Mouse (Mus musculus) forebrain, embryonic 14.5 days (tissue): ENCODE data around the gene D17H6S53E. TPM values are rescaled to one million over a fixed set of nuclear protein-coding genes. Genes with fewer than 3 reads are reported as not detected.

ENCODE experiments used
- ATAC-seq: fragments of 200-750 bp; cut with Nextera tagmentation; 2 replicates; pipeline ENCODE4 v1.8.0; 2017; ENCODE audit warnings: mild to moderate bottlenecking, moderate library complexity
- DNase-seq: peaks from one replicate; pipeline ENCODE4 v3.0.0-alpha.2; 2015; ENCODE audit warnings: low spot score
- H3K27ac ChIP-seq: fragments of 300-500 bp; sonication (generic); 2 replicates; pipeline ENCODE4 v1.5.1; 2014; ENCODE audit warnings: low read depth, mild to moderate bottlenecking, control low read depth, low read length, moderate library complexity
- H3K27me3 ChIP-seq: fragments of 300-500 bp; sonication (generic); replicated peaks from 2 replicates; pipeline ENCODE4 v1.6.1; 2014; ENCODE audit warnings: low read length, control low read depth, mixed read lengths; ENCODE audit not compliant: control insufficient read depth, insufficient read depth
- H3K36me3 ChIP-seq: fragments of 300-500 bp; sonication (generic); 2 replicates; pipeline ENCODE4 v1.6.1; 2014; ENCODE audit warnings: low read length, control low read depth; ENCODE audit not compliant: control insufficient read depth, insufficient read depth
- H3K4me1 ChIP-seq: fragments of 300-500 bp; sonication (generic); 2 replicates; pipeline ENCODE4 v1.6.1; 2014; ENCODE audit warnings: antibody characterized with exemption, low read length, control low read depth; ENCODE audit not compliant: control insufficient read depth, insufficient read depth
- H3K4me2 ChIP-seq: fragments of 300-500 bp; sonication (generic); 2 replicates; pipeline ENCODE4 v1.6.1; 2014; ENCODE audit warnings: mild to moderate bottlenecking, control low read depth, low read length
- H3K4me3 ChIP-seq: fragments of 300-500 bp; sonication (generic); 2 replicates; pipeline ENCODE4 v1.5.1; 2014; ENCODE audit warnings: low read depth, low read length, control low read depth
- H3K9ac ChIP-seq: fragments of 300-500 bp; sonication (generic); 2 replicates; pipeline ENCODE4 v1.6.1; 2014; ENCODE audit warnings: mild to moderate bottlenecking, low read length, control low read depth, moderate library complexity
- H3K9me3 ChIP-seq: fragments of 300-500 bp; sonication (generic); replicated peaks from 2 replicates; pipeline ENCODE4 v1.6.1; 2016; ENCODE audit warnings: low read length, control low read depth, mixed read lengths; ENCODE audit not compliant: control insufficient read depth
- WGBS: fragments of 180-500 bp; shearing (Covaris S2); extraction: QIAGEN DNeasy Blood & Tissue Kit; methylation state at CpG from one replicate; pipeline ENCODE4 v1.1.7; 2014; 5-methylcytosine and 5-hydroxymethylcytosine counted together
- polyA plus RNA-seq: library from polyadenylated mRNA; unstranded; fragments of >200 nt; fragmentation: Nextera tagmentation; extraction: Ambion mirVana; gene quantifications from 2 replicates; pipeline ENCODE4 v1.2.1, GENCODE M21; 2014

D17H6S53E gene
- polyA plus RNA-seq, 1 experiment from 2014 or later: 5.5 TPM

- Histone ChIP-seq H3K27me3 (no peaks in the 10 kb centered on the region), H3K9me3 (no peaks in the 10 kb centered on the region), H3K4me1 (no peaks in the 10 kb centered on the region), H3K36me3 (peaks cover 85% of the 10 kb centered on the region), H3K4me3 (no peak overlapping the region), H3K4me2 (no peak overlapping the region), H3K9ac (no peak overlapping the region), H3K27ac (no peak overlapping the region)
- ATAC-seq: no peak
- no peak for DNase-seq
- 85% methylated on average over 12 of the region's 12 CpGs for WGBS
These were observed 29.6 kb upstream of the D17H6S53E start for GRCm38 (mm10) chr17:35096597-35096996.

GRCm38 (mm10) chr17:35097164-35097655 lies 29.0 kb upstream of the D17H6S53E start:
- Histone ChIP-seq H3K36me3 (peaks cover 88% of the 10 kb centered on the region), H3K9me3 (no peaks in the 10 kb centered on the region), H3K9ac (no peak overlapping the region), H3K4me1 (no peaks in the 10 kb centered on the region), H3K4me2 (no peak overlapping the region), H3K27me3 (no peaks in the 10 kb centered on the region), H3K27ac (no peak overlapping the region), H3K4me3 (no peak overlapping the region)
- WGBS: 78% methylated on average over 12 of the region's 12 CpGs
- DNase-seq (no peak), ATAC-seq (no peak)

GRCm38 (mm10) chr17:35100196-35100765 lies 25.9 kb upstream of the D17H6S53E start:
- peaks cover 83% of the 10 kb centered on the region for H3K36me3 ChIP-seq

GRCm38 (mm10) chr17:35101161-35101560 lies 25.0 kb upstream of the D17H6S53E start:
- ATAC-seq: no peak
- H3K4me2 ChIP-seq: no peak overlapping the region
- no peak overlapping the region for H3K9ac ChIP-seq
- no peaks in the 10 kb centered on the region for H3K27me3 ChIP-seq
- no peak overlapping the region for H3K4me3 ChIP-seq
- no peaks in the 10 kb centered on the region for H3K4me1 ChIP-seq
- no peaks in the 10 kb centered on the region for H3K9me3 ChIP-seq
- H3K27ac ChIP-seq: no peak overlapping the region
- WGBS: 93% methylated on average over 11 of the region's 11 CpGs
- DNase-seq: no peak
- H3K36me3 ChIP-seq: peaks cover 80% of the 10 kb centered on the region

More at GRCm38 (mm10) chr17:35100196-35100765, 25.9 kb upstream of the D17H6S53E start:
- H3K27me3 ChIP-seq: no peaks in the 10 kb centered on the region
- ATAC-seq (no peak), DNase-seq (no peak)
- no peaks in the 10 kb centered on the region for H3K4me1 ChIP-seq
- H3K9ac ChIP-seq: no peak overlapping the region
- no peak overlapping the region for H3K4me2 ChIP-seq
- H3K9me3 ChIP-seq: no peaks in the 10 kb centered on the region
- no peak overlapping the region for H3K27ac ChIP-seq
- 75% methylated on average over 10 of the region's 10 CpGs for WGBS
- H3K4me3 ChIP-seq: no peak overlapping the region

GRCm38 (mm10) chr17:35102299-35102698 lies 23.9 kb upstream of the D17H6S53E start:
- Histone ChIP-seq H3K9me3 (no peaks in the 10 kb centered on the region), H3K27ac (no peak overlapping the region), H3K36me3 (peaks cover 69% of the 10 kb centered on the region), H3K4me3 (no peak overlapping the region), H3K27me3 (no peaks in the 10 kb centered on the region), H3K4me2 (no peak overlapping the region), H3K4me1 (no peaks in the 10 kb centered on the region), H3K9ac (no peak overlapping the region)
- no peak for DNase-seq
- WGBS: 81% methylated on average over 8 of the region's 8 CpGs
- ATAC-seq: no peak

DNA sequence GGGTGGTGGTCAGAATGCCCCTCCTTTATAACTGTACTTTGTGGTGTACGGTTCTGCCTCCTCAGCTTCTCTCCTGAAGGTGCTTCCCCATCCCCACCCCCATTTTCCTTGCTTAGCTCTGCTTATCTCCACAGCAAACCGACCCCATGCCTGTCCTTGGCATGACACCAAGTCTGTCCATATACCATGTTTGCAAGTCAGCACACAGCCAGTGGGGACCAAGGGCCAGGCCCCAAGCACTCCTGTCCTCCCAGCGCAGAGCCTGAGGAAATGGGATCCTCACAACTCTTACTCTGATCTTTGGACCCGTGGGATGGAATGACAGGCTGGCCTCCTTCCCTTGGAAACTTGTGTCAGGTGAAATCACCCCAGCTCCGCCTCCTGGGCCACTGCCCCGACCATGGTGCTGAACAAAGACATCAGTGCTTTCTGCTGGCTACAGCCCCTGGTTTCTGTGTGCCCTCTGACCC lies 22.9 kb upstream of the D17H6S53E start:
- ATAC-seq (no peak), DNase-seq (no peak)
- peaks cover 61% of the 10 kb centered on the region for H3K36me3 ChIP-seq
- H3K27me3 ChIP-seq: no peaks in the 10 kb centered on the region
- no peak overlapping the region for H3K27ac ChIP-seq
- no peaks in the 10 kb centered on the region for H3K9me3 ChIP-seq
- no peaks in the 10 kb centered on the region for H3K4me1 ChIP-seq
- 73% methylated on average over 6 of the region's 6 CpGs for WGBS
- H3K4me2 ChIP-seq: no peak overlapping the region
- no peak overlapping the region for H3K4me3 ChIP-seq
- no peak overlapping the region for H3K9ac ChIP-seq

DNA sequence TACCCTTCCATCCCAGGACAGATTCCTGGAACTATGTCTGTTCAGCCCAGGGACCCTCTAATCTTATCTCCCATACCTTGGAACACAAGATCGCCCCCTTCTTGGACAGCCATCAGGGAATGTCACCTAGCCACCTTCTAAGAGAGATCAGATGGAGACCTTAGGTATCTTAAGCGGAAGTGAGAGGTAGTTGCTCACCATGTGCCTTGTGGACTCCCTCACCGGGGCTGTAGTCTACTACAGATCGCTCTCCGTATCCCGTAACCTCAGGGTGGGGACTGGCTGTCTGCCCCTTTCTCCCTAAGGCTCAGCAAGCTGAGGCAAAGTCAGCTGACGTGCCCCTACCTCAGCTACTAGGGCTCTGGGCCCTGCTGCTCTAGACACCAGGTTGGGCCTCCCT lies 22.1 kb upstream of the D17H6S53E start:
- Histone ChIP-seq H3K4me2 (no peak overlapping the region), H3K9me3 (no peaks in the 10 kb centered on the region), H3K4me3 (no peak overlapping the region), H3K36me3 (peaks cover 53% of the 10 kb centered on the region), H3K9ac (no peak overlapping the region), H3K4me1 (no peaks in the 10 kb centered on the region), H3K27me3 (no peaks in the 10 kb centered on the region), H3K27ac (no peak overlapping the region)
- WGBS: 92% methylated on average over 7 of the region's 7 CpGs
- ATAC-seq (no peak), DNase-seq (no peak)

GRCm38 (mm10) chr17:35104754-35105153 lies 21.4 kb upstream of the D17H6S53E start:
- no peak overlapping the region for H3K27ac ChIP-seq
- no peak for ATAC-seq
- H3K9ac ChIP-seq: no peak overlapping the region
- H3K4me2 ChIP-seq: no peak overlapping the region
- WGBS: 78% methylated on average over 6 of the region's 6 CpGs
- no peak overlapping the region for H3K4me3 ChIP-seq
- H3K36me3 ChIP-seq: peaks cover 46% of the 10 kb centered on the region
- H3K27me3 ChIP-seq: no peaks in the 10 kb centered on the region
- no peaks in the 10 kb centered on the region for H3K9me3 ChIP-seq
- DNase-seq: no peak
- no peaks in the 10 kb centered on the region for H3K4me1 ChIP-seq

DNA sequence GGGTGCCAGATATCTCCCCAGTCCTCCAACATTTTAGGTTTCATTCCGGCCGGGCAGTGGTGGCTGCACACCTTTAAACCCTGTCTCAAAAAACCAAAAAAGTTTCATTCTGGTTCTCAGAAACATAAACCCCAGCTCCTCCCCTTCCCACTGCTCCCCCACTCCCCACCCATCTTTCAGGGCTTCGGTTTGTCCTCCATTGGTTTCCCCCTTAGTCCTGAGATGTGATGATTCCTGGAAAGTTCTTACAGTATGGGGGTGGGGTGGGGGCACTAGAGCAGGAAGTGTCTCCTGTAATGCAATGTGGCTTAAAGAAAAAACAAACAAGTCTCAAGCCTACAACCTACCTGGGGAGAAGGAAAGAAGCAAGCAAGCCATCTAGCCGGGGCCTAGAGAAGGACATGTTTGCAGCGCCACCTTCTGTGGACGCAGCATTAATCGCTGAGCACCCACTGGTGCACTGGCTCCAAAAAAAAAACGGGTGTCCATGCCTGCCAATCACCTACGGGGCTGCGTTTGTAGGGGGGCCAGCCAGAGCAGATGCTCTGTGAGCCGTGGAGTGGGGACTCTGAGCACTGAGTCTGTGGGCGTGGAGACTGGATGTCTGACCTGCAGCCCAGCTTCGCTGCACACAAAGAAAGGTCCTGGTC lies 20.3 kb upstream of the D17H6S53E start:
- H3K9ac ChIP-seq: peak overlapping the region; percentile 48; the same call in 1 of the 2 replicates
- 23% methylated on average over 13 of the region's 13 CpGs for WGBS
- 0 out of 2 replicates have a peak, but pooled peaks have one; percentile 12 for ATAC-seq
- peak; percentile 61 for DNase-seq
- no peak overlapping the region for H3K27ac ChIP-seq
- no peaks in the 10 kb centered on the region for H3K4me1 ChIP-seq
- H3K36me3 ChIP-seq: peaks cover 35% of the 10 kb centered on the region
- no peak overlapping the region for H3K4me3 ChIP-seq
- peak overlapping the region; percentile 28; the same call in 1 of the 2 replicates for H3K4me2 ChIP-seq
- no peaks in the 10 kb centered on the region for H3K27me3 ChIP-seq
- H3K9me3 ChIP-seq: no peaks in the 10 kb centered on the region
